Mouse (Mus musculus) lung, postnatal 0 days (tissue): ENCODE results near the gene Slc2a4.

Experiments
- CTCF ChIP-seq: IDR thresholded peaks from 2 replicates; pipeline ENCODE4 v1.5.1; 2016; ENCODE audit warnings: antibody characterized with exemption, mild to moderate bottlenecking
- EP300 ChIP-seq: IDR thresholded peaks from 2 replicates; pipeline ENCODE4 v1.6.1; 2016; ENCODE audit warnings: antibody characterized with exemption, mild to moderate bottlenecking, control low read depth

- TF ChIP-seq CTCF (no peak), EP300 (no peak)
Observed at GRCm38 (mm10) chr11:69937385-69937784, 10.6 kb downstream of the Slc2a4 start.
